Mouse (Mus musculus): ENCODE measurements around the gene Glul. TPM values are rescaled to one million over a fixed set of nuclear protein-coding genes. Genes with fewer than 3 reads are reported as not detected.

Glul gene
- polyA plus RNA-seq, 1 experiment: 37.6 TPM

DNA sequence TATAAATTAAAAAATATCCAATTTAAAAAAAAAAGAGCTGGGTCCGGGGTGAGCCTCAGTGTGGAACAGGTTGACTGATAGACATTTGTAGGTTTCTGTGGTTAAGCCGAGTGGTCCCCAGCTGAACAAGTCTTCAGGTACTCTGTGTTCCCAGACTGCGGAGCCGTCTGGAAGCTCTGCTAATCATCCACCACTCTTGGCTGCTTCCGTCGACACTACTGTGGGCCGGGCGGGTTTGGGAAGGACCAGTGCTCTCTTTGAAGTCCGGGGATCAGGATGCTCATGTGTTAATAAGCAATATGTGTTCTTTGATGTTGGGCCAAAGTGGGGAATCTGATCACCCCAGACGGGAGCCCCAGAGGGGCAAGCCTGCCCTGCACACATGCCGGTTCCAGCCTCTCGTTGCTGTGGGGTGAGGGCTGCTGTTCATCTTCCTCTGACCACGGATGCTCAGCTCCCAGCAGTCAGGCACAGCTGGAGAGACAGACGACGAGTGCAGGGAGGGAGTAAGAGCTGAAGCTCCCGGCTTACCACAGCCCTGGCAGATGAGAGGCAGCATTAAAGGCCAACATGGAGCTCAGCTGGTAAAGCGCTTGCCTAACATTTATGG lies 13.6 kb upstream of the Glul start:
- Histone ChIP-seq H3K79me2 (ENCODE audit: control insufficient read depth, insufficient read depth) (no peaks in the 10 kb centered on the region), H3K27me3 (ENCODE audit: control insufficient read depth, insufficient read depth, insufficient read length) (peaks cover 7% of the 10 kb centered on the region), H3K4me2 (ENCODE audit: low read depth) (no peak overlapping the region), H3K4me3 (no peak overlapping the region), H3K36me3 (ENCODE audit: control insufficient read depth, insufficient read depth) (no peaks in the 10 kb centered on the region), H3ac (ENCODE audit: control insufficient read depth, insufficient read length) (no peak overlapping the region)
- TF ChIP-seq POLR2A (IDR thresholded peaks at IDR 0.05; ENCODE audit: insufficient read length, low read depth): no peak

DNA sequence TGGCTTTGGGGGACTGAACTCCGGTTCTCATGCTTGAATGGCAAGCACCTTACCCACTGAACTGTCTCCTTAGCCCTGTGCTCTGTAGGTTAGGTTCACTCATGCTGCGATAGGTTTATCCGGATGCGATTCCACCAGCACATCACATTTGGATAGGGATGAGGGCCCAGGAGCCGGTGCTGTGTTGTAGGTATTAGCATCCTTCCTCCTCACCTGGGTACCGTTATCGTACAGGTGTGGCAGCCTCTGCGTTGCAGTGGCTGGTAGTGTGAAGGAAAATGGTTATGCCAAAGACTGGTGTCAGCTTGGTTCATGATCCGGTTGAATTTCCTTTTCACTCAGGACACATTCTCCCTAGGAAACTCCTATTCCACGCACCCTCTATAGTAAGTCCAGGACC lies 9.6 kb upstream of the Glul start:
- H3K36me3 ChIP-seq (ENCODE audit: control insufficient read depth, insufficient read depth): no peaks in the 10 kb centered on the region
- H3K4me2 ChIP-seq (ENCODE audit: low read depth): no peak overlapping the region
- TF ChIP-seq SRF (IDR thresholded peaks at IDR 0.05; ENCODE audit: control insufficient read depth, insufficient read length, low read depth): no peak
- TF ChIP-seq E2F4 (IDR thresholded peaks at IDR 0.05; ENCODE audit: insufficient read depth): no peak
- no peak for TF ChIP-seq TCF12 (IDR thresholded peaks at IDR 0.05; ENCODE audit: insufficient read depth, poor library complexity, severe bottlenecking)
- TF ChIP-seq REST (IDR thresholded peaks at IDR 0.05; ENCODE audit: insufficient read depth, insufficient read length): no peak
- TF ChIP-seq MYOD1 (IDR thresholded peaks at IDR 0.05; ENCODE audit: control insufficient read depth in 1 of 3, insufficient read length in 2 of 3, low read depth in 2 of 3): no peak
- no peak for TF ChIP-seq CEBPB (IDR thresholded peaks at IDR 0.05; ENCODE audit: insufficient read depth, poor library complexity, severe bottlenecking)
- TF ChIP-seq POLR2AphosphoS2 (IDR thresholded peaks at IDR 0.05; ENCODE audit: insufficient read length, low read depth): no peak
- no peak for TF ChIP-seq MYOG (IDR thresholded peaks at IDR 0.05; ENCODE audit: control insufficient read depth in 1 of 3, insufficient read depth in 1 of 3, insufficient read length in 2 of 3, low read depth in 2 of 3)
- no peak for TF ChIP-seq TCF3 (IDR thresholded peaks at IDR 0.05; ENCODE audit: insufficient read length, low read depth)
- no peak for TF ChIP-seq USF1 (IDR thresholded peaks at IDR 0.05; ENCODE audit: low read depth)
- no peak for TF ChIP-seq MAX (IDR thresholded peaks at IDR 0.05; ENCODE audit: low read depth)
- TF ChIP-seq POLR2A (IDR thresholded peaks at IDR 0.05; ENCODE audit: insufficient read length, low read depth): no peak
- H3K27me3 ChIP-seq (ENCODE audit: control insufficient read depth, insufficient read depth, insufficient read length): peaks cover 18% of the 10 kb centered on the region
- H3K4me3 ChIP-seq: no peak overlapping the region
- no peaks in the 10 kb centered on the region for H3K79me2 ChIP-seq (ENCODE audit: control insufficient read depth, insufficient read depth)
- no peak overlapping the region for H3ac ChIP-seq (ENCODE audit: control insufficient read depth, insufficient read length)

DNA sequence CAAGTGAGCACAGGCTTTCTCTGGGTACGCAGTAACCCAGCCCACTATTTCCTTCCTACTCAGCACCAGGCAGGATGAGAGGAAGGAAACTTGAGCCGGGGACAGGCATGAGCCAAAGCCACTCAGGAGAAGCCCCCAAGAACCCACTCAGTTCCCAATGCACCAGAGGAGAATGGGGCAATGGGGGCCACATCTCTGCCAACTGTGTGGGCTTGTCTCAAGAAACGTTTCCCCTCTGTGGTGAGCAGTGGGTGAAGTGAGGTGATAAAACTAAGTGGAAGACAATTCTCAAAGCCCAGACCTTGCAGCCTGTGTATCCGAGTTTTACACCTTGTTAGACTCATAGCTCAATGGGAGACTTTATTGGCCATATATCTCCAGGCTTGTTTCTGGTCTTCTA lies 8.3 kb upstream of the Glul start, which contains the start of gene Teddm1a:
TSS of gene Teddm1a (plus strand) at position 301 of the 400 bp plus-strand sequence.
- Histone ChIP-seq H3K79me2 (ENCODE audit: control insufficient read depth, insufficient read depth) (no peaks in the 10 kb centered on the region), H3K4me3 (no peak within 1 kb of the TSS), H3K36me3 (ENCODE audit: control insufficient read depth, insufficient read depth) (no peaks in the 10 kb centered on the region), H3K27me3 (ENCODE audit: control insufficient read depth, insufficient read depth, insufficient read length) (peaks cover 12% of the 10 kb centered on the region), H3K4me2 (ENCODE audit: low read depth) (no peak within 1 kb of the TSS), H3ac (ENCODE audit: control insufficient read depth, insufficient read length) (no peak within 1 kb of the TSS)
- TF ChIP-seq TCF12 (IDR thresholded peaks at IDR 0.05; ENCODE audit: insufficient read depth, poor library complexity, severe bottlenecking) (no peak), USF1 (IDR thresholded peaks at IDR 0.05; ENCODE audit: low read depth) (no peak), MYOG (IDR thresholded peaks at IDR 0.05; ENCODE audit: control insufficient read depth in 1 of 3, insufficient read depth in 1 of 3, insufficient read length in 2 of 3, low read depth in 2 of 3) (no peak), MYOD1 (IDR thresholded peaks at IDR 0.05; ENCODE audit: control insufficient read depth in 1 of 3, insufficient read length in 2 of 3, low read depth in 2 of 3) (no peak), SRF (IDR thresholded peaks at IDR 0.05; ENCODE audit: control insufficient read depth, insufficient read length, low read depth) (no peak), CEBPB (IDR thresholded peaks at IDR 0.05; ENCODE audit: insufficient read depth, poor library complexity, severe bottlenecking) (no peak), REST (IDR thresholded peaks at IDR 0.05; ENCODE audit: insufficient read depth, insufficient read length) (no peak), E2F4 (IDR thresholded peaks at IDR 0.05; ENCODE audit: insufficient read depth) (no peak), POLR2A (IDR thresholded peaks at IDR 0.05; ENCODE audit: insufficient read length, low read depth) (no peak), POLR2AphosphoS2 (IDR thresholded peaks at IDR 0.05; ENCODE audit: insufficient read length, low read depth) (no peak), MAX (IDR thresholded peaks at IDR 0.05; ENCODE audit: low read depth) (no peak), TCF3 (IDR thresholded peaks at IDR 0.05; ENCODE audit: insufficient read length, low read depth) (no peak)

DNA sequence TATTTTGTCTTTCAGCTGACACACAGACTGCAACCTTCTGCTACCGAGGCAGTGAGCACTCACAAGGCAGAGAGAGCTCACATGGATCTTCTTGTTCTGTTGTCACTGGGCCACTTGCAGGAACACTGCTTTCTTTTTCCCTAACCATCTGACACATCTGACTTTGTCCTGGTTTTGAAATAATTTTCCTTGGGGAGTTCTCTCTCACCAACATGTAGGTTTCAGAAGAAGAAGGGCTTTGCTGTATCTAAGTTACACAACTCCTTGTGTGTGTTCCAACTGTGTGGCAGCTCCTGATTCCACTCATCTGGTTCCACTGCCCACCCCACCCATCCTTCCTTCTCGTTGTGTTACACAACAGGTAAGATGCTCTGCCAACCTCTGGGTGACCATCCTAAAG lies 6.0 kb upstream of the Glul start:
- no peak for TF ChIP-seq E2F4 (IDR thresholded peaks at IDR 0.05; ENCODE audit: insufficient read depth)
- no peak for TF ChIP-seq REST (IDR thresholded peaks at IDR 0.05; ENCODE audit: insufficient read depth, insufficient read length)
- TF ChIP-seq TCF3 (IDR thresholded peaks at IDR 0.05; ENCODE audit: insufficient read length, low read depth): no peak
- no peak for TF ChIP-seq POLR2AphosphoS2 (IDR thresholded peaks at IDR 0.05; ENCODE audit: insufficient read length, low read depth)
- no peak for TF ChIP-seq MYOD1 (IDR thresholded peaks at IDR 0.05; ENCODE audit: control insufficient read depth in 1 of 3, insufficient read length in 2 of 3, low read depth in 2 of 3)
- TF ChIP-seq SRF (IDR thresholded peaks at IDR 0.05; ENCODE audit: control insufficient read depth, insufficient read length, low read depth): no peak
- no peak for TF ChIP-seq USF1 (IDR thresholded peaks at IDR 0.05; ENCODE audit: low read depth)
- no peak for TF ChIP-seq POLR2A (IDR thresholded peaks at IDR 0.05; ENCODE audit: insufficient read length, low read depth)
- TF ChIP-seq TCF12 (IDR thresholded peaks at IDR 0.05; ENCODE audit: insufficient read depth, poor library complexity, severe bottlenecking): no peak
- TF ChIP-seq MYOG (IDR thresholded peaks at IDR 0.05; ENCODE audit: control insufficient read depth in 1 of 3, insufficient read depth in 1 of 3, insufficient read length in 2 of 3, low read depth in 2 of 3): no peak
- TF ChIP-seq MAX (IDR thresholded peaks at IDR 0.05; ENCODE audit: low read depth): no peak
- no peak for TF ChIP-seq CEBPB (IDR thresholded peaks at IDR 0.05; ENCODE audit: insufficient read depth, poor library complexity, severe bottlenecking)
- Histone ChIP-seq H3K79me2 (ENCODE audit: control insufficient read depth, insufficient read depth) (no peaks in the 10 kb centered on the region), H3K27me3 (ENCODE audit: control insufficient read depth, insufficient read depth, insufficient read length) (peaks cover 11% of the 10 kb centered on the region), H3K4me2 (ENCODE audit: low read depth) (no peak overlapping the region), H3K36me3 (ENCODE audit: control insufficient read depth, insufficient read depth) (no peaks in the 10 kb centered on the region), H3K4me3 (no peak overlapping the region), H3ac (ENCODE audit: control insufficient read depth, insufficient read length) (no peak overlapping the region)
